Mouse (Mus musculus) kidney, adult 2 months (tissue): ENCODE results near the gene Arhgap1.

Source experiments
- CTCF ChIP-seq: fragments of 200-500 bp; conservative IDR thresholded peaks from 2 replicates; pipeline ENCODE4 v1.5.1; 2011; ENCODE audit warnings: low read depth, mild to moderate bottlenecking, control low read depth, low read length, moderate library complexity, mixed read lengths; ENCODE audit not compliant: insufficient read depth, insufficient read length
- POLR2A ChIP-seq: fragments of 200-500 bp; IDR thresholded peaks from one replicate; pipeline ENCODE4 v1.6.1; 2011; ENCODE audit warnings: low read depth, low read length, control low read depth

DNA sequence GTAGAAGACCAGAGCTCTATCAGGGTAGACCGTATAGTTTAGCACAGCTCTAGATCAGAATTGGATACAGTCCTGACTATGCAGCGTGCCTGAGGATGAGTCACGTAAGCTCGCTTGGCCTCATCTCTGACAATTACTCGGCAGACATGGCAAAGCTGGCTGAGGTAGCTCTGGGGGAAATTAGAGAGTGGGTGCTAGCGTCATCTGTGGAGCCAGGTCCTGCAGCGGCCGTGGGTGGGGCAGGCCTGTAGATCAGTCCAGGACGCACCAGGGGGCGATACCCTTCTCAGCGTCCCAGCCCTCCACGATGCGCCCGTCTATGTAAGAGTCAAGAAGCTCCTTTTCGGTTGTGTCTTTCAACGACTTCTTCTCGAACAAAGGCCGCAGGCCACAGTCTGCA, 20.0 kb upstream of the Arhgap1 start:
- TF ChIP-seq CTCF: no peak
- TF ChIP-seq POLR2A: no peak
